Mouse (Mus musculus): ENCODE results near the gene Frmd8. TPM values are rescaled to one million over a fixed set of nuclear protein-coding genes. Genes with fewer than 3 reads are reported as not detected.

Frmd8 gene
- polyA plus RNA-seq, 1 experiment from 2014 or later, result 20.7 TPM

DNA sequence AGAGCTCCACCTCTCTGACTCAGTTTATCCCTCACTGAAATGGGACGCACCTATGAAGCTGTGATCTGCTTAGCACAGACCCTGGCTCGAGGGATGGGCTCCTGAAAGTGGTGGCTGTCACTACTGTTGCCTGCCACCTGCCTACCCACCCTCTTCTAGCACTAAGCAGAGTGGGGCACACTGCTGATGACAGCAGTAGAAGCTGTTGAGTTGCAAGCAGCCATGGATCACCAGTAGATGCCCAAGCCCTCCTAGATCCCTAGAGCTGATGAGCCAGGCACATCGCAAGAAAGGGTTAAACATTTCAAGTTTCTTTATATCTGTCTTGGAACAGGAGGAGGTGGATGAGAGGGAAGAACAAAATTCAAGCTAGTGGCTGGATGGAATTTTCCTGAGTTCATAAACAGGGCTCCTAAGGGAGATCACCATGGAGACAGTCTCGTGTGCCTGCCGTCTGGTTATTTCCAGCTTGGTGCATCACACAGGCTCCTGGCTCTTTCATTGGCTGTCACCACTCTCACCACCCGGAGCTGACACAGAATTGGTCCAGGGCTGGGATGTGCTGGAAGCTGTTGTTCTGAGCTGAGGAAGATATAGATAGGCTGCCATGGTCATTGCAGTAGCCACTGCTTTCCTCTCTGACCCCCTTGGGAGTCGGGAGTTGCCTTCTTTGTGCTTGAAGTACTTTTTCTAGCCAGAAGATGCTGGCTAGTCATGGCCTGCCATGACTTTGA, 63.1 kb downstream of the Frmd8 start:
- WGBS, result 48% methylated on average over 7 of the region's 7 CpGs
- Histone ChIP-seq H3K27me3 (ENCODE audit: control insufficient read depth, insufficient read depth, low read length) (no peaks in the 10 kb centered on the region), H3K4me3 (ENCODE audit: low read depth, low read length) (no peak overlapping the region), H3K9me3 (ENCODE audit: control insufficient read depth, low read length) (no peaks in the 10 kb centered on the region), H3K27ac (ENCODE audit: low read depth, low read length) (peak overlapping the region; percentile 82), H3K4me2 (ENCODE audit: low read depth) (no peak overlapping the region), H3K9ac (ENCODE audit: low read length) (peak overlapping the region; percentile 3; the same call in 1 of the 2 replicates), H3K4me1 (ENCODE audit: control insufficient read depth, insufficient read depth, low read length) (peaks cover 33% of the 10 kb centered on the region), H3K36me3 (ENCODE audit: control insufficient read depth, insufficient read depth, low read length) (no peaks in the 10 kb centered on the region)
- ATAC-seq (ENCODE audit: insufficient read depth, low FRiP score, low TSS enrichment) (peak; percentile 77), DNase-seq (ENCODE audit: low spot score) (peak; percentile 82)

DNA sequence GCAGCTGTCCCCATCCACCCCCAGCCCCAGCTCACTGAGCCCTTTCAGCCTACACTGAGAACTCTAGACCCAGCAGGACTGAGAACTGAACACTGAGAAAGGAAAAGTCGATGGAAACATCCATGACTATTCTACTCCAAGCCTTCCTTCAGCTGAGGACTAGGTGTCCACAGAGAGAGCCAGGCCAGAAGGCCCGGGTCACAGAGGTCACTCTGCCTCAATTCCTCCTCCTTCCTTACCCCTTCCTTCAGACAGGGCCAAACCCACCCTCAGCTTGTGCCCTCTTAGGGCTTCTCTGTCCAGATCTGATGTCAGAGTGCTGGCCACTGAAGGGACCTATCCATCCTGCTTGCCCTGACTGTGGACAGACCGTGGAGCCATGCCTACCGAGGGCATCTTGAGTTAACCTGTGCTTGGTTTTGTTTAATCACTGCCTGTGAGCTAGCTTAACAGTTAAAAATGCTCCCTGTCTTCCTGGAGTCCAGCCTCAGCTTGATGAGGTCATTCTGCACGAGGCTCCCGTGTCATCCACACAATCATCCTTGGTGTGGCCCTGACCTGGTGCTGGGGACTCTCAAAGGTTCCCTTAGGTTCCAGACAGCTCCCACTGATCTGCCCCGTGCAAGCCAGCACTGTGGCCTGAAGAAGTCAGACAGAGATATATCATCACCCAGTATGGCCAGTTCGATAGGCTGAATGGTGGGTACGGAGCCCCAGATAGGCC, 64.1 kb downstream of the Frmd8 start:
- H3K4me1 ChIP-seq (ENCODE audit: control insufficient read depth, insufficient read depth, low read length), result peaks cover 40% of the 10 kb centered on the region
- H3K4me2 ChIP-seq (ENCODE audit: low read depth), result no peak overlapping the region
- no peaks in the 10 kb centered on the region for H3K27me3 ChIP-seq (ENCODE audit: control insufficient read depth, insufficient read depth, low read length)
- DNase-seq (ENCODE audit: low spot score) (no peak), ATAC-seq (ENCODE audit: insufficient read depth, low FRiP score, low TSS enrichment) (no peak; the same call in 1 of the 2 replicates)
- no peak overlapping the region for H3K9ac ChIP-seq (ENCODE audit: low read length)
- peak overlapping the region; percentile 82 for H3K27ac ChIP-seq (ENCODE audit: low read depth, low read length)
- H3K4me3 ChIP-seq (ENCODE audit: low read depth, low read length), result no peak overlapping the region
- H3K9me3 ChIP-seq (ENCODE audit: control insufficient read depth, low read length), result no peaks in the 10 kb centered on the region
- WGBS, result 75% methylated on average over 9 of the region's 9 CpGs
- no peaks in the 10 kb centered on the region for H3K36me3 ChIP-seq (ENCODE audit: control insufficient read depth, insufficient read depth, low read length)

DNA sequence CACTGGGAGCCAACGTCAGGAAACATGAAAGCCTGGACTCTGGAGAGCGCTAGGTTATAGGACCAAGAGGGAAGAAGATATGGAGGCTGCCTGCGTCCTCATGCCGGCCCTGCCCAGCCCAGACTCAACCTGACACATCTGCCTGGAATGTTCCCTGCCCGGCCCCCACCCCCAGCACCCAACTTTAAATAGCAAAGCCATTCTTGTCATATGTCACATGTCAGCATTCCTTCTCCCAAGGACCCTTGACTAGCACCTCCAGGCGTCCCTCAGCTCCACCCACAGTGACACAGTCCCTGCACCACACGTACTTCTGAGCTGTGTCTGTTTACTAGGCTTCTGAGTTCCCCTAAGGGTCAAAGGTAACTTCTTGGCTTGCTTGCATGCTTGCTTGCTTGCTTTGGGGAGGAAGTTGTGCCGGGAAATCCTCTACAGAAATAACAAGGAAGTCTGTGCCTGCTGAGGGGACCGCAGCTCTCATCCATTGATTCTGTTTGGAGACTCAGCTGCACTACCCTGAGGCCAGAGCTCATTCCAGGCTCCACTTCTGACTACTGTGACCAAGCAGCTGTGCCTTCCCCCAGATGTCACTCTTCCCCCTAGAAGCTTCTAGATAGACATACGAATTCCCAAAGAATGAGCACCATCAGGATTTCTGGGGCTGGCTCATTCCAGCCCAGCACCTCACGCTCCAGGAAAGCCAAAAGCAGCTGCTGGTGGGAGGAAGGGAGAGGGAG, 64.8 kb downstream of the Frmd8 start:
- H3K27me3 ChIP-seq (ENCODE audit: control insufficient read depth, insufficient read depth, low read length), result no peaks in the 10 kb centered on the region
- H3K27ac ChIP-seq (ENCODE audit: low read depth, low read length), result 0 out of 2 replicates have a peak overlapping the region, but pooled peaks have one; percentile 34
- H3K9me3 ChIP-seq (ENCODE audit: control insufficient read depth, low read length), result no peaks in the 10 kb centered on the region
- no peaks in the 10 kb centered on the region for H3K36me3 ChIP-seq (ENCODE audit: control insufficient read depth, insufficient read depth, low read length)
- H3K4me2 ChIP-seq (ENCODE audit: low read depth), result no peak overlapping the region
- no peak for ATAC-seq (ENCODE audit: insufficient read depth, low FRiP score, low TSS enrichment)
- WGBS, result 55% methylated on average over 11 of the region's 11 CpGs
- H3K4me1 ChIP-seq (ENCODE audit: control insufficient read depth, insufficient read depth, low read length), result peaks cover 43% of the 10 kb centered on the region
- DNase-seq (ENCODE audit: low spot score), result no peak
- H3K9ac ChIP-seq (ENCODE audit: low read length), result no peak overlapping the region
- no peak overlapping the region for H3K4me3 ChIP-seq (ENCODE audit: low read depth, low read length)

DNA sequence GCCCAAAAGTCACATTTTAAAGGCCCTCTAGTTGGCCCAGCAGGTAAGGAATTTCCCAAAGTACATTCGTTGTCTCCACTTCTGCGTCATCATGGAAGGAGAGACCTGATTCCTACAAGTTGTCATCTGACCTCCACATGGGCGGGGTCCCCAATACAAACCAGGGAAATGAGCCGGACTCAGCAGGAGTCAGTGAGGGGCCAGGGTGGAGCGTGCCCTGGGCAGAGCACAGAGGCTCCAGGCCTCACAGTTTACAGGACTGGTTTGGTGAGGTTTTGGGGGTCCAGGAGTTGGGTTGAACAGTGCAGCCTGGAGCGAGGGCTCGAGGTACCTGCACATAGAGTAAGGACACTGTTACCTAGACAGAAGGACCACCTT, 65.4 kb downstream of the Frmd8 start:
- no peak overlapping the region for H3K4me2 ChIP-seq (ENCODE audit: low read depth)
- H3K4me3 ChIP-seq (ENCODE audit: low read depth, low read length), result no peak overlapping the region
- no peak for ATAC-seq (ENCODE audit: insufficient read depth, low FRiP score, low TSS enrichment)
- WGBS, result 39% methylated on average over 7 of the region's 7 CpGs
- H3K9me3 ChIP-seq (ENCODE audit: control insufficient read depth, low read length), result no peaks in the 10 kb centered on the region
- no peak overlapping the region for H3K9ac ChIP-seq (ENCODE audit: low read length)
- DNase-seq (ENCODE audit: low spot score), result no peak
- H3K27me3 ChIP-seq (ENCODE audit: control insufficient read depth, insufficient read depth, low read length), result no peaks in the 10 kb centered on the region
- H3K4me1 ChIP-seq (ENCODE audit: control insufficient read depth, insufficient read depth, low read length), result peaks cover 46% of the 10 kb centered on the region
- H3K36me3 ChIP-seq (ENCODE audit: control insufficient read depth, insufficient read depth, low read length), result no peaks in the 10 kb centered on the region
- H3K27ac ChIP-seq (ENCODE audit: low read depth, low read length), result 0 out of 2 replicates have a peak overlapping the region, but pooled peaks have one; percentile 34

DNA sequence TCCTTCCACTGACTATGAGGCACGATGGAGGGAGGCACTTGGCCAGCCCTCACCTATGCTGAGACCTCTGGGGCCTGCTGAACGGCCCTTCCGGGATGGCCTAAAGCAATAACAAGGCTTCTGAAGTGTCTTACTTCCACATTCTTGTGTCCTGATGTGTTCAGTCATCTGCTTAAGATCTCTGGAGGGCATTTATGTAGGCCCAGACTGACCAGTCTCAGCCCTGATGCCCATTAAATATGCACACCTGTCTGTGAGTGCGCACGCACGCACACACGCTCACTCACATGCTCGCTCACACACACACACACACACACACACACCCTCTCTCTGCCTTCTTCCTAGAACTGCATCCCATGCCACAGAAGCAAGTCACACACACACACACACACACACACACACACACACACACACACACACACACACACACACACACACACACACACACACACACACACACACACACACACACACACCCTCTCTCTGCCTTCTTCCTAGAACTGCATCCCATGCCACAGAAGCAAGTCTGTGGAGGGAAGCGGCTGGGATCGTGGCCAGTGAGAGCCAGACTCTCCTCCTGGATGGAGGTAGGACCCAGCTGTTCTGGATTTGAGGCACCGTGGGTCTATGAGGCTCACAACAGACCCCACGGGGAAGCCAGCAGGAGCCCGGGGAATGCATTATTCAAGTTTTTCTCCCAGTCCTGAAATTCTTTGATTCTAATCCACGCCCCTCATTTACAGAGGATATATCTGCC, 65.9 kb downstream of the Frmd8 start:
- ATAC-seq (ENCODE audit: insufficient read depth, low FRiP score, low TSS enrichment), result no peak
- no peak overlapping the region for H3K4me2 ChIP-seq (ENCODE audit: low read depth)
- 71% methylated on average over 14 of the region's 14 CpGs for WGBS
- H3K36me3 ChIP-seq (ENCODE audit: control insufficient read depth, insufficient read depth, low read length), result no peaks in the 10 kb centered on the region
- peaks cover 52% of the 10 kb centered on the region for H3K4me1 ChIP-seq (ENCODE audit: control insufficient read depth, insufficient read depth, low read length)
- no peak for DNase-seq (ENCODE audit: low spot score)
- no peaks in the 10 kb centered on the region for H3K27me3 ChIP-seq (ENCODE audit: control insufficient read depth, insufficient read depth, low read length)
- 0 out of 2 replicates have a peak overlapping the region, but pooled peaks have one; percentile 10 for H3K27ac ChIP-seq (ENCODE audit: low read depth, low read length)
- no peak overlapping the region for H3K9ac ChIP-seq (ENCODE audit: low read length)
- no peak overlapping the region for H3K4me3 ChIP-seq (ENCODE audit: low read depth, low read length)
- no peaks in the 10 kb centered on the region for H3K9me3 ChIP-seq (ENCODE audit: control insufficient read depth, low read length)

DNA sequence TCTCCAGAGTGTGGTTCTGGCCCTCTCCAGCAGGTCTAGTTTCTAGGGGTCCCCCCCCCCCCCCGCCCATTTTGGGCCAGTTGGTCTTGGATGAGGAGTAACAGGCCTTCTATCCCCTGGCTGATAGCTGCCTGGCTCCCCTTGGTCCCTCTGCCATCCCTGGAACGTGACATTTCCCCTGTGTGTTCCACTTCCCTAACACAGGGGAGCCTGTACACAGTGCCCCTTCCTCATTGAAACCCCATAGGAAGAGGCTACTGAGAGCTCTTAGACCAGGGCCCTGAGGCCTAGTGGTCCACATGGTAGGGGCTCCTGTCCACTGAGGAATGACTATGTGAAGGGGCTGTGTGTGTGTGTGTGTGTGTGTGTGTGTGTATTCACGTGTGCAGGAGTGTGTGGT, 67.3 kb downstream of the Frmd8 start:
- Histone ChIP-seq H3K9me3 (ENCODE audit: control insufficient read depth, low read length) (no peaks in the 10 kb centered on the region), H3K4me2 (ENCODE audit: low read depth) (no peak overlapping the region), H3K9ac (ENCODE audit: low read length) (no peak overlapping the region), H3K4me1 (ENCODE audit: control insufficient read depth, insufficient read depth, low read length) (peaks cover 57% of the 10 kb centered on the region), H3K27me3 (ENCODE audit: control insufficient read depth, insufficient read depth, low read length) (no peaks in the 10 kb centered on the region), H3K4me3 (ENCODE audit: low read depth, low read length) (no peak overlapping the region), H3K36me3 (ENCODE audit: control insufficient read depth, insufficient read depth, low read length) (no peaks in the 10 kb centered on the region), H3K27ac (ENCODE audit: low read depth, low read length) (0 out of 2 replicates have a peak overlapping the region, but pooled peaks have one; percentile 20)
- WGBS, result 75% methylated on average over 3 of the region's 3 CpGs
- ATAC-seq (ENCODE audit: insufficient read depth, low FRiP score, low TSS enrichment) (no peak), DNase-seq (ENCODE audit: low spot score) (no peak)

DNA sequence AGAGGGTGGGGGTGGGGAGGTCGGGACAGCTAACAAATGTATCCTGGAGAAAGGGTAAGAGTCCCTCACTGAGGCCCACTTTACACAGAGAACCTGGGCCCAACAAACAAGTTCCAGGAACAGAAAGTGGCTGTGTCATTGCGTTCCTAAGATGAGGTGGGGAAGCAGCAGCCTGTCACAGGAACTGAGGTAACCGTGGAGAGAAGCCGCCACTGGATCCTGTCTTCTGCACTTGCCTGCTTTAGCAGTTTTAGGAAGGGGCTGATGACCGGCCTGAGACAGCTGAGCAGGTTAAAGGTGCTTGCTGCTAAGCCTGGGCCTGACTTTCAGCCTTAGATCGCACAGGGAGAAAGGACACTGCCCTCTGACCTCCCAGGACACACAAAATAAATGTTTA, 68.3 kb downstream of the Frmd8 start:
- Histone ChIP-seq H3K4me2 (ENCODE audit: low read depth) (no peak overlapping the region), H3K9ac (ENCODE audit: low read length) (peak overlapping the region; percentile 5)
- 27% methylated on average over 6 of the region's 6 CpGs for WGBS

More for the DNA sequence above, 68.3 kb downstream of the Frmd8 start:
- H3K9me3 ChIP-seq (ENCODE audit: control insufficient read depth, low read length), result no peaks in the 10 kb centered on the region
- DNase-seq (ENCODE audit: low spot score), result no peak
- H3K27ac ChIP-seq (ENCODE audit: low read depth, low read length), result peak overlapping the region; percentile 81
- H3K4me3 ChIP-seq (ENCODE audit: low read depth, low read length), result no peak overlapping the region
- H3K27me3 ChIP-seq (ENCODE audit: control insufficient read depth, insufficient read depth, low read length), result no peaks in the 10 kb centered on the region
- H3K36me3 ChIP-seq (ENCODE audit: control insufficient read depth, insufficient read depth, low read length), result no peaks in the 10 kb centered on the region
- H3K4me1 ChIP-seq (ENCODE audit: control insufficient read depth, insufficient read depth, low read length), result peaks cover 50% of the 10 kb centered on the region
- no peak for ATAC-seq (ENCODE audit: insufficient read depth, low FRiP score, low TSS enrichment)

All from neural tube, embryonic 11.5 days (tissue).